Mouse (Mus musculus) lung, embryonic 14.5 days (tissue): Measurements from ENCODE around the gene Zfp280d. TPM values are rescaled to one million over a fixed set of nuclear protein-coding genes. Genes with fewer than 3 reads are reported as not detected.
A peak's percentile ranks its signal among the peaks of the same experiment; 100 is the strongest.

ENCODE experiments used
- ATAC-seq: fragments of 200-750 bp; cut with Nextera tagmentation; 2 replicates; pipeline ENCODE4 v1.8.0; 2017; ENCODE audit warnings: mild to moderate bottlenecking, moderate TSS enrichment, moderate library complexity; ENCODE audit not compliant: insufficient read depth
- DNase-seq: peaks from one replicate; pipeline ENCODE4 v3.0.0-alpha.2; 2015
- H3K27ac ChIP-seq: fragments of 300-500 bp; sonication (generic); 2 replicates; pipeline ENCODE4 v1.5.1; 2014; ENCODE audit warnings: low read depth, mild to moderate bottlenecking, moderate library complexity
- H3K27me3 ChIP-seq: fragments of 300-500 bp; sonication (generic); 2 replicates; pipeline ENCODE4 v1.6.1; 2014; ENCODE audit warnings: low read length, control low read depth; ENCODE audit not compliant: insufficient read depth
- H3K36me3 ChIP-seq: fragments of 300-500 bp; sonication (generic); 2 replicates; pipeline ENCODE4 v1.6.1; 2014; ENCODE audit warnings: control low read depth; ENCODE audit not compliant: insufficient read depth
- H3K4me1 ChIP-seq: fragments of 300-500 bp; sonication (generic); 2 replicates; pipeline ENCODE4 v1.6.1; 2014; ENCODE audit warnings: antibody characterized with exemption, control low read depth; ENCODE audit not compliant: insufficient read depth
- H3K4me2 ChIP-seq: fragments of 300-500 bp; sonication (generic); 2 replicates; pipeline ENCODE4 v1.6.1; 2014; ENCODE audit warnings: mild to moderate bottlenecking
- H3K4me3 ChIP-seq: fragments of 300-500 bp; sonication (generic); 2 replicates; pipeline ENCODE4 v1.5.1; 2014; ENCODE audit warnings: low read depth, low read length
- H3K9ac ChIP-seq: fragments of 300-500 bp; sonication (generic); 2 replicates; pipeline ENCODE4 v1.6.1; 2014
- H3K9me3 ChIP-seq: fragments of 300-500 bp; sonication (generic); 2 replicates; pipeline ENCODE4 v1.6.1; 2016; ENCODE audit warnings: low read depth, low read length, control low read depth
- CTCF ChIP-seq: IDR thresholded peaks from 2 replicates; pipeline ENCODE4 v1.5.1; 2016; ENCODE audit warnings: antibody characterized with exemption, low read depth
- WGBS: fragments of 180-500 bp; shearing (Covaris S2); extraction: QIAGEN DNeasy Blood & Tissue Kit; methylation state at CpG from one replicate; pipeline ENCODE4 v1.1.7; 2014; 5-methylcytosine and 5-hydroxymethylcytosine counted together
- polyA plus RNA-seq: library from polyadenylated mRNA; unstranded; fragments of >200 nt; fragmentation: Nextera tagmentation; extraction: Ambion mirVana; gene quantifications from 2 replicates; pipeline ENCODE4 v1.2.1, GENCODE M21; 2014

The Zfp280d gene
- polyA plus RNA-seq = 47.5 and 51.8 TPM in 2 replicates

DNA sequence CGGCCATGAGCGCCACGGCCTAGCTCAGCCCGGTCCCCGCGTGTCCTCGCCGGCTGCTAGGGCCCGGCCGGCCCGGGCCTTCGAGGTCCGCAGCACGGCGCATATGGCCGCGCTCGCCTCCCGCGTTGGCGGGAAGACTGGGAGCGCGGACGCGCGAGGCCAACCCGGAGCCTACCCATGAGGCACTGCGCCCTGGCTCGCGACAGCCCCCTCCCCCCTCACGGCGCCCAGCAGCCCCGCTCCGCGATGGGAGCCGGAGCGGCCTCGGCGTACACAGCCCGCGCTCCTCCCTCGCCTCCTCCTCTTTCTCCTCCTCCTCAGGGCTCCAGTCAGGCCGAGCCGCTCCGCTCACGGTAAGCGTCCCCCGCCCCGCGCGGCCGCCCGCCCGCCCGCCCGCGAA, at the start of gene Zfp280d:
TSS of gene Zfp280d (plus strand) at position 184 of the 400 bp plus-strand sequence.
- H3K9ac ChIP-seq = peak within 1 kb of the TSS; percentile 96
- no peak for TF ChIP-seq CTCF
- peak within 1 kb of the TSS; percentile 90 for H3K4me2 ChIP-seq
- 1% methylated on average over 49 of the region's 57 CpGs for WGBS
- no peaks in the 10 kb centered on the region for H3K36me3 ChIP-seq
- peaks cover 6% of the 10 kb centered on the region; the same call in 1 of the 2 replicates for H3K9me3 ChIP-seq
- H3K27me3 ChIP-seq = no peaks in the 10 kb centered on the region
- DNase-seq = peak; percentile 95
- H3K4me1 ChIP-seq = 0 out of 2 replicates have a peak, but pooled peaks cover 5% of the 10 kb centered on the region
- H3K27ac ChIP-seq = peak within 1 kb of the TSS; percentile 98
- H3K4me3 ChIP-seq = peak within 1 kb of the TSS; percentile 69
- peak; percentile 99 for ATAC-seq

DNA sequence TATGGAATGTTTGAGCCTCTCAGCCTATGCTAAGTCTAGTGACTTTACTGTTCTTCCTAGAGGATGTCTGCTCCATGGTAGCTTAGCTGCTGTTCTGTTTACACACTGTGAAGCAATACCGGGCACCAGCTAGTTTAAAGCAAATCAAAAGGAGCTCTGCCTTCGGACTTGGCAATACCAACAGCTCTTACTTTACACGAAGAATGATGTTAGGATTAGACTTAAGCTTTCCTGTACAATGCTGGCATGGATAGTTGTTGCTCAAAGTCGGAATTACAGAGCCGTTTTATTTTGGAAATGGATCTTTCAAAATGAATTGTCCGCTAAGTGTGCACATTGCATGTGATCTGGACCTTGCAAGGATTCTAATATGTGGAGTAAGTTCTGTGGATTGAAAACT, 48.1 kb upstream of the Zfp280d start:
- Histone ChIP-seq H3K36me3 (no peaks in the 10 kb centered on the region), H3K4me2 (no peak overlapping the region), H3K4me1 (no peaks in the 10 kb centered on the region), H3K27me3 (no peaks in the 10 kb centered on the region), H3K27ac (0 out of 2 replicates have a peak overlapping the region, but pooled peaks have one; percentile 12), H3K9ac (no peak overlapping the region), H3K4me3 (no peak overlapping the region), H3K9me3 (no peaks in the 10 kb centered on the region; the same call in 1 of the 2 replicates)
- no peak for DNase-seq
- ATAC-seq = no peak
- WGBS = 70% methylated on average over 6 of the region's 6 CpGs
- TF ChIP-seq CTCF = no peak

DNA sequence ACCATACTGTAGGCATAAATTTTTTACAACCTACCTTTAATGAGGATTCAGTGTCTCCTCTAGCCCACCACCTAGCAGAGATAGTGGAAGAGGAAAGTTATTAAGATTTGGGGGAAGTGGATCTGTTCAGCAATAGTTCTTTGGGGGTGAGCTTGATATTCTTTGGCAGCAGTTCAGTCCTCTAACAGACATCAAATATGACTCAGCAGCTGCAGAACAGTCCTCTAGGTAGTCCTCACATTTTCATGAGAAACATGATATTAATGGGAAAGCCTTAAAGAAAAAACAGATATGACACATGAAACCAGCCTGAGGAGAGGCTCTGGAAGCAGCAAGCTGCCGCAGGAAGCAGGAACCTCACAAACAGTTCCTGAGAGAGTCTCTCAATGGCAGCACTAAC, 22.0 kb upstream of the Zfp280d start:
- DNase-seq (no peak), ATAC-seq (no peak)
- 67% methylated on average over 1 of the region's 1 CpGs for WGBS
- H3K4me3 ChIP-seq = no peak overlapping the region
- no peak overlapping the region for H3K27ac ChIP-seq
- no peaks in the 10 kb centered on the region for H3K36me3 ChIP-seq
- H3K4me1 ChIP-seq = no peaks in the 10 kb centered on the region; the same call in 1 of the 2 replicates
- no peak for TF ChIP-seq CTCF
- no peak overlapping the region for H3K9ac ChIP-seq
- no peak overlapping the region for H3K4me2 ChIP-seq
- H3K9me3 ChIP-seq = no peaks in the 10 kb centered on the region
- H3K27me3 ChIP-seq = no peaks in the 10 kb centered on the region

DNA sequence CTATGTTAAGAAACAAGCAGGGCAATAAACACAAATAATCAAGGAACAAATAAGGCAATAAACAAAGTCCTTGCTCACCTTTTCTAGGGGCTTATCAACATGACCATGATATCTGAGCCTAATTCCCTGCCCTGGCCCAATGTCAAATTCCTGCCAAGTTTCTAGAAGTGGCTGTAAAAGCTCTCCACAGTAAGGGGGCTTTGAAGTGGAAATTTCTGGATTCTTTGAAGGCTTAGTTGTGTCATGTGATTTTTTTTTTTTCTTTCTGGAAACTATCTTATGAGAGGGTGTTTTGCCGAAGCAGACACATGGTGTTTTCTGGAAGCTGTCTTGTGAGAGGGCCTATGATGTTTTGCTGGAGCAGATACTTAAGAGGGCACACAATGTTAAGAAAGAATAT, 19.4 kb upstream of the Zfp280d start:
- DNase-seq = peak; percentile 11
- Histone ChIP-seq H3K4me3 (no peak overlapping the region), H3K9ac (no peak overlapping the region), H3K27me3 (no peaks in the 10 kb centered on the region), H3K4me1 (no peaks in the 10 kb centered on the region; the same call in 1 of the 2 replicates), H3K9me3 (no peaks in the 10 kb centered on the region), H3K27ac (no peak overlapping the region), H3K36me3 (no peaks in the 10 kb centered on the region), H3K4me2 (no peak overlapping the region)
- no peak for TF ChIP-seq CTCF
- 59% methylated on average over 1 of the region's 1 CpGs for WGBS
- ATAC-seq = no peak

DNA sequence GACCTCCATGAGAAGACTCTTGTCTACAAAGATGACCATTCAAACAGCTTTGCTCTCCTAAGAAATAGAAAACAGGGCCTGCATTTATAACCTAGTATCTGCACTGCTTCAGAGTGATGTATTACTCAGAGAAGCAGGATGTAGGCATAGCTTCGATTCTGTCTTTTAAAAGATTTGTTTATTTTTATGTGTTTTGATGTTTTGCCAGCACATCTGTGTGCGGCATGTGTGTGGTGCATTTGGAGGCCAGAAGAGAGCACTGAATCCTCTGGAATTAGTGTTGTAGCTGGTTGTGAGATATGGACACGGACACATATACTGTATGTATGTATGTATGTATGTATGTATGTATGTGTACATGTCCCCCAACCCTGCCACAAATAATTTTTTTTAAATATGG, 18.0 kb upstream of the Zfp280d start:
- no peak for TF ChIP-seq CTCF
- no peak overlapping the region for H3K9ac ChIP-seq
- no peaks in the 10 kb centered on the region for H3K27me3 ChIP-seq
- no peaks in the 10 kb centered on the region; the same call in 1 of the 2 replicates for H3K4me1 ChIP-seq
- DNase-seq = peak; percentile 47
- 46% methylated on average over 3 of the region's 3 CpGs for WGBS
- H3K36me3 ChIP-seq = no peaks in the 10 kb centered on the region
- no peak overlapping the region for H3K27ac ChIP-seq
- no peaks in the 10 kb centered on the region for H3K9me3 ChIP-seq
- no peak overlapping the region for H3K4me3 ChIP-seq
- no peak overlapping the region for H3K4me2 ChIP-seq
- ATAC-seq = peak; percentile 41; the same call in 1 of the 2 replicates

DNA sequence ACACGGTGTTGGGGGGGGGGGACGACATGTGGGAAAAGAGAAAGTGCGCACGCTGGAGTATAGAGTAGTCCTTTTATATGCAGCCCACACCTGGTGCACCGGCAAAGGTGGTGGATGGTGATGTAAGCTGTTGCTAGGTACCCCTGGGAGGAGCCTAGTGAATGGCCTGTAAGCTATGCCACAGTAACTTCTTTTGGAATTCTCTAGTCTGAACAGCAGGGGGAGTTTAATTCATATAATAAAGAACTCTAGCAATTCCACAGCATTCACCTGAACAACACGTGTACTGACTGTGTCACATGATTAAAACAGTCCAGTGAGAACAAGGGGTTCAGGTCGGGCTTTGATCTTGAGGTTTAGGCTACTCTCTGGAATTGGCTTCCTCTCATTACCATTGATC, 14.3 kb upstream of the Zfp280d start:
- WGBS = 20% methylated on average over 7 of the region's 7 CpGs
- DNase-seq = peak; percentile 72
- no peaks in the 10 kb centered on the region for H3K36me3 ChIP-seq
- peak; percentile 79 for ATAC-seq
- H3K4me3 ChIP-seq = no peak overlapping the region
- peak; percentile 52 for TF ChIP-seq CTCF
- H3K27me3 ChIP-seq = no peaks in the 10 kb centered on the region
- no peak overlapping the region for H3K9ac ChIP-seq
- H3K27ac ChIP-seq = no peak overlapping the region
- H3K9me3 ChIP-seq = no peaks in the 10 kb centered on the region
- H3K4me2 ChIP-seq = no peak overlapping the region
- no peaks in the 10 kb centered on the region; the same call in 1 of the 2 replicates for H3K4me1 ChIP-seq

DNA sequence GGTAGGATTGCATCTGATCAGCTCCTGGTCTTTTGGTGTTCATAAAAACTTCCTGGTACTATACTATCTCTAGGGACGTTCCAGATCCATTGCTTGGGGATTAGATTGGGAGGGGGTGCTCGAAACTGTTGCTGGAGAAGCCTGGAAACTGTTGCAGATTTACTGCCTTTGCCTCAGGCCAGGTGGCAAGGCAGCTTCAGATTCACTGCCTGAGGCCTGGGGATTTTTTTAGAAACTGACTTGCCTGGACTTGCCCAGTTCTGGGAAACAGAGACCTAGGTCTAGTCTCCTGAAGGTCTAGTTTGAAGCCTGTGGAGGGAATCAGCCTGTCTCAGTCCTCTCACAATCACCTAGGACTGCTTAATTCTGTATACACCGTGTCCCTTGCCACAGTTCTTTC, 9.8 kb upstream of the Zfp280d start:
- no peak overlapping the region for H3K9ac ChIP-seq
- H3K4me3 ChIP-seq = no peak overlapping the region
- 76% methylated on average over 3 of the region's 3 CpGs for WGBS
- H3K27ac ChIP-seq = no peak overlapping the region
- no peaks in the 10 kb centered on the region for H3K36me3 ChIP-seq
- no peaks in the 10 kb centered on the region for H3K27me3 ChIP-seq
- ATAC-seq (no peak), DNase-seq (no peak)
- no peak for TF ChIP-seq CTCF
- no peaks in the 10 kb centered on the region; the same call in 1 of the 2 replicates for H3K9me3 ChIP-seq
- H3K4me2 ChIP-seq = no peak overlapping the region
- H3K4me1 ChIP-seq = no peaks in the 10 kb centered on the region
